Mouse (Mus musculus): Measurements from ENCODE around the gene Ugt1a7c. TPM values are rescaled to one million over a fixed set of nuclear protein-coding genes. Genes with fewer than 3 reads are reported as not detected.

The Ugt1a7c gene
- polyA plus RNA-seq, 1 experiment: 3.8 TPM

DNA sequence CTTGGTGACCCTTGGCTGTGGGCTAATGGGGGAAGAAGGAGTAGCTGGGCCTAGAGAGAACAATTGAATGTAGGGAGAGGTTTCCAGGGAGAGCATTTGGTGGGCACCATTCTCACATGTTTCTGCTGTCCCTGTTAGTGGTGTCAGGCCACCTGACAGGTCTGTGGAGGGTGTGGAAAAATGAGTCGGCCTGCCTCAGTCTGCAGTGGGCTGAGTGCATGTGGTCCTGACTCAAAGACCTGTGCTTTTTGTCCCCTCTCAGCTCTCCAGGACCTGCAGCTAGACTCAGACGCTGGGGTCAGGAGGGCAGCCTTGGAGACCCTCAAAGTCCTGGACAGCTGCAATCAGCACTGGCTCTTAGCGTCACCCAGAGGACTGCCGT lies 164.8 kb downstream of the Ugt1a7c start:
- TF ChIP-seq POLR2A (IDR thresholded peaks at IDR 0.05; ENCODE audit: borderline replicate concordance, control insufficient read depth, low read depth, low read length): no peak
- TF ChIP-seq CTCF (IDR thresholded peaks at IDR 0.05; ENCODE audit: control insufficient read depth, insufficient read depth, low read length): no peak
- WGBS: 76% methylated on average over 4 of the region's 4 CpGs
- H3K4me3 ChIP-seq (replicated peaks; ENCODE audit: control insufficient read depth, low read depth, low read length): no peak overlapping the region
- peak overlapping the region; percentile 64 for H3K27ac ChIP-seq (ENCODE audit: control insufficient read depth, insufficient read depth, low read depth, low read length, poor library complexity)
- peaks cover 21% of the 10 kb centered on the region for H3K4me1 ChIP-seq (ENCODE audit: control insufficient read depth, insufficient read depth, low read length)

DNA sequence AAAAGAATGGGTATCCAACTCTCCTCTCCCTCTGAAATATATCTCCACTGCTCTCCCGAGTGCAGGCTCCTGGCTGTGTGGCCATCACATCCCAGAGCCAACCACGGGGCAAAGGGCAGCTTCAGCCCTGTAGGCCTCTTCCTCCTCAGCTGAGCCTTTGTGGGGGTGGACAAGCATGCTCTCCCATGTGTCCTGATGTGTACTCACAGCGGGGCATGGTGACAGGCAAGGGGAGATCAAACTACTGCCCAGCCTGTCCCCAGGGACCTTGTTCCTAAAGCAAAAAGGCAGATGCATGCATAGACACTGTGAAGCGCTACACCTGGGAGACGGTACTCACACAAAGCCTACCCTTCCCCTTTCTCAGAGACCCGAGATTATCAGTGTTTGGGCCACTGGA lies 165.3 kb downstream of the Ugt1a7c start:
- H3K4me1 ChIP-seq (ENCODE audit: control insufficient read depth, insufficient read depth, low read length): peaks cover 21% of the 10 kb centered on the region
- TF ChIP-seq POLR2A (IDR thresholded peaks at IDR 0.05; ENCODE audit: borderline replicate concordance, control insufficient read depth, low read depth, low read length) (no peak), CTCF (IDR thresholded peaks at IDR 0.05; ENCODE audit: control insufficient read depth, insufficient read depth, low read length) (no peak)
- WGBS: 53% methylated on average over 6 of the region's 6 CpGs
- H3K4me3 ChIP-seq (replicated peaks; ENCODE audit: control insufficient read depth, low read depth, low read length): no peak overlapping the region
- peak overlapping the region; percentile 64 for H3K27ac ChIP-seq (ENCODE audit: control insufficient read depth, insufficient read depth, low read depth, low read length, poor library complexity)

DNA sequence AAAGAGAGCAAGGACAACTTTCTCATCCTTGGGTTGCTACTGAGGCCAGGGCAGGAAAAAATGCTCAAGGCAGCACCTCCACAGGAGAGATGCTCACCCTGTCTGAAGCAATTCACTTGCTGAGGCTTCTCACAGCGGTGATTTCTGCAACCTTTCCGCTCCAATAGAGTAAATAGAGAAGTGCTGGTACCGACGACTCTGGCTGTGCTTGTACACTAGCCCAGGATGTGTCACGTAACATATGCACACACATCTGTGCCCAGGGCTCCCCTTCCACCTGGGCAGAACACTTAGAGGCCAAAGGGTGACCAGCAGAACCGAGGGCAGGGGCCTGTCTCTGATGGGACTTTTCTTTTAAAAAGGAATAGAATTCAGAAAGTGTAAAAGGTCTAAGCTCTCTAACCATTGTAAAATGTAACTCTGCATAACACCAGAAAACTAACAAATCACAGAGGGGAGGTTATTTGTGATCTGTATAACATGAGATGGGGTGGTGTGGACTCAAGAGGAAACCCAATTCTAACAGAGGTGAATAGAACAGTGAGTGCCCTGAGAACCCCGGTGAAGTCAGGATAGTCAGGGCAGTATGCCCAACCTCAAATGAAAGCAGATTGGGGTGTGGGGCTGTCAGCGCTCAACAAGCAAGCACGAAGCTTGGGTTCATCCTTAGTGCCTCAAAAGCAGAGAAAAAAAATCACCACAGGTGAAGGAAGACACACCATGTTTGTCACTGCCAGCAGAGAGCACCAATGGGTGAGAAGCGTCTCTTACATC lies 165.9 kb downstream of the Ugt1a7c start:
- Histone ChIP-seq H3K27ac (ENCODE audit: control insufficient read depth, insufficient read depth, low read depth, low read length, poor library complexity) (peak overlapping the region; percentile 64), H3K4me1 (ENCODE audit: control insufficient read depth, insufficient read depth, low read length) (peaks cover 21% of the 10 kb centered on the region), H3K4me3 (replicated peaks; ENCODE audit: control insufficient read depth, low read depth, low read length) (no peak overlapping the region)
- 55% methylated on average over 10 of the region's 10 CpGs for WGBS
- TF ChIP-seq CTCF (IDR thresholded peaks at IDR 0.05; ENCODE audit: control insufficient read depth, insufficient read depth, low read length) (no peak), POLR2A (IDR thresholded peaks at IDR 0.05; ENCODE audit: borderline replicate concordance, control insufficient read depth, low read depth, low read length) (no peak)

DNA sequence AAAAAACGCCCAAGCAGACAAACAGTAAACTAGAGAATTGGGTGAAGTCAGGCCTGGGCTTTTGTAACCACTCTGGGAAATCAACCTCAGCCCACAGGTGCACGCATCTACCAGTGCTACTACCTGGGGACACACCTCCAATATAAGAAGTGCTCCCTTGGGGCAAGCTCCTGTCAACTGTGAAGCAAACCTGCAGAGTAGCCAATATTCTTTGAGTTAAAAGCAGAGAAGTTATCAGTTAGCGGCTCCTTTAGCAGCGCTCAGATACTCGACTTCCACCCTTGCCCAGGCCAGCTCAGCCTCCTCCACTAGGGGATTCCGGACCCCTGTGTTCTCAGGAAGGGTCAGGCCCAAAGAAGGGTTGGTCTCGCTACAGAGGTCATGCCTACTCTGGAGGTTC lies 166.8 kb downstream of the Ugt1a7c start:
- Histone ChIP-seq H3K4me3 (replicated peaks; ENCODE audit: control insufficient read depth, low read depth, low read length) (no peak overlapping the region), H3K4me1 (ENCODE audit: control insufficient read depth, insufficient read depth, low read length) (peaks cover 21% of the 10 kb centered on the region), H3K27ac (ENCODE audit: control insufficient read depth, insufficient read depth, low read depth, low read length, poor library complexity) (peak overlapping the region; percentile 12)
- WGBS: 78% methylated on average over 7 of the region's 7 CpGs
- TF ChIP-seq POLR2A (IDR thresholded peaks at IDR 0.05; ENCODE audit: borderline replicate concordance, control insufficient read depth, low read depth, low read length): no peak
- no peak for TF ChIP-seq CTCF (IDR thresholded peaks at IDR 0.05; ENCODE audit: control insufficient read depth, insufficient read depth, low read length)

DNA sequence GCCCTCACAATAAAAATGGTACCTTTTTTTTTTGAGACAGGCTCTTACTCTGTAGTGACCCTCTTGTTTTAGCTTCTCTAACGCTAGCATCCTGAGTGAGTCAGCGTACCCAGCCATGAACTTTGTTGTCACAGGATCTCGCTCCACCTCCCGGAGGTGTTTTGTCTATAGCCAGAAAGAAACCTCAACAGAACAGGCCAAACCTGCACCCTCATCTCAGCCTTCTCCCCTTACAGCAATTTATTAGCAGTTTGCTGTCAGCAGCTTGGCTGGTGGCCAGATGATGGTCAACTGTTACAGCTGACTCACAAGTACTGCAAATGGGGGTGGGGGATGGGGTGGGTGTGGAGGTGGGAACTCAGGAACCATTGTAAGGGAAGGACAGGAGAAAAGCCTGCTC lies 167.4 kb downstream of the Ugt1a7c start:
- Histone ChIP-seq H3K27ac (ENCODE audit: control insufficient read depth, insufficient read depth, low read depth, low read length, poor library complexity) (no peak overlapping the region; the same call in 1 of the 2 replicates), H3K4me1 (ENCODE audit: control insufficient read depth, insufficient read depth, low read length) (peaks cover 21% of the 10 kb centered on the region), H3K4me3 (replicated peaks; ENCODE audit: control insufficient read depth, low read depth, low read length) (no peak overlapping the region)
- TF ChIP-seq CTCF (IDR thresholded peaks at IDR 0.05; ENCODE audit: control insufficient read depth, insufficient read depth, low read length): no peak
- TF ChIP-seq POLR2A (IDR thresholded peaks at IDR 0.05; ENCODE audit: borderline replicate concordance, control insufficient read depth, low read depth, low read length): no peak
- WGBS: 40% methylated on average over 4 of the region's 4 CpGs

DNA sequence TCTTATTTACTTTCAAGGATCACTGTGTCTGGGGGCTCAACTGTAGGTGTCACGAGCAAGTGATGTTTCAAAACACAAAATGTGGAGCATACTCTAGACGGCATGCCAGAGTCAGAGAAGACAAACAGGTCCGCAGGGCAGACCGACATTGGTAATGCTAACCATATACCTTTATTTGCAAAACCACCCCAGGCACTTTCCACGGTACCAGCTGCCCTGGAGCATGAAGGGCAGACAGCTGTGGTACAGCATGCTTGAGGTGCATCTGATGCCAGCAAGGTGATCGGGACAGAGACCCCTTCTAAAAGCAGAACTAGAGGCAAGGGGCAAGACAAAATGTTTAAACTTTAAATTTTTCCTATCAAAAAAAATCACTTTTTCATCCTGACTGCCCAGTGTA lies 168.1 kb downstream of the Ugt1a7c start:
- H3K27ac ChIP-seq (ENCODE audit: control insufficient read depth, insufficient read depth, low read depth, low read length, poor library complexity): no peak overlapping the region
- H3K4me3 ChIP-seq (replicated peaks; ENCODE audit: control insufficient read depth, low read depth, low read length): no peak overlapping the region
- WGBS: 67% methylated on average over 6 of the region's 6 CpGs
- H3K4me1 ChIP-seq (ENCODE audit: control insufficient read depth, insufficient read depth, low read length): peaks cover 21% of the 10 kb centered on the region
- TF ChIP-seq POLR2A (IDR thresholded peaks at IDR 0.05; ENCODE audit: borderline replicate concordance, control insufficient read depth, low read depth, low read length): no peak
- TF ChIP-seq CTCF (IDR thresholded peaks at IDR 0.05; ENCODE audit: control insufficient read depth, insufficient read depth, low read length): no peak

DNA sequence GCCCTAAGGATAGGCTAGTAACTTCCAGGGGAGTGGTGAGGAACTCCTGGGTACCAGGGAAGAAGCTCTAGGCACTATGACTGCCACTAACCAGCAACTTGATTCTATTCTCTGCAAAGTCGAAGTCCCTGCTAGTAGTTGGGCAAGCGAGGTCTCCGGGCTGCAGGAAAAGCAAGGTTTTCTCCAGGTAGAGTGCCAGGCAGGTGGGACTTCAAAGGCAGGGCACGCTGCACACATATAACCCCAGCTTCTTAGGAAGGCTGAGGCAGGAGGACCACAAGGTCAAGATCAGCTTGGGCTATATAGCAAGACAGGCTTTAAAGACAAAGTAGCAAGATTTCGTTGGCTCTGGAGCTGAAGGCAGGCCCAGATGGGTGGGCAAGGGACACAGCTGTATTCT lies 168.9 kb downstream of the Ugt1a7c start:
- TF ChIP-seq CTCF (IDR thresholded peaks at IDR 0.05; ENCODE audit: control insufficient read depth, insufficient read depth, low read length) (no peak), POLR2A (IDR thresholded peaks at IDR 0.05; ENCODE audit: borderline replicate concordance, control insufficient read depth, low read depth, low read length) (no peak)
- Histone ChIP-seq H3K27ac (ENCODE audit: control insufficient read depth, insufficient read depth, low read depth, low read length, poor library complexity) (no peak overlapping the region), H3K4me3 (replicated peaks; ENCODE audit: control insufficient read depth, low read depth, low read length) (no peak overlapping the region), H3K4me1 (ENCODE audit: control insufficient read depth, insufficient read depth, low read length) (peaks cover 21% of the 10 kb centered on the region)
- WGBS: 86% methylated on average over 5 of the region's 5 CpGs

DNA sequence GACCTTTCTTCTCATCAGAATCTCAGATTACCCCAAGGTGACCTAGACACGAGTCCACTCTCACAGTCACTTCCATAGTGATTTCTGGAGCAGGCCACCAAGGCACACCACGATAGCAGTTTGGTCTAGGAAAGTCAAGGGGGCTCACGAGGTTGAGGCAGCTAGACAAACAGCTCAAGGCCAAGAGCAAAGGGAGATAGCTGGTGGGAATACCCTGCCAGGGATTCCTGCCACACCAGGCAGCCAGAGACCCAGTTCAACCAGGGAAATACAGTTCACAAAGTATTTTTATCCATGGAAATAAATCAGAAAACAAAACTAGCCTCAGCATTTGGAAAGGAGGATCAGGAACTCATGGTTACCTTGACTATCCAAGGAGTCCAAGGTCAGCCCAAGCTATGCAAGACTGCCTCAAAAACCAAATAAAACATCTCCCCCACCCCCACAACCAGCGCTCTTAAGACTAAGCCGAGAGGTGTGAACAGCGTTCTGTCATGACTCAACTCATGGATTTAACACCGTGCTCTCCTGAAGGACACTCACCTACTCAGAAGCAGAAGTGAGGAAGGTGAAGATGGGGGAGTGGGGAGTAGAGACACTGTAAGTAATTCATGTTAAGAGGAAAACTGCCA lies 169.5 kb downstream of the Ugt1a7c start:
- Histone ChIP-seq H3K4me1 (ENCODE audit: control insufficient read depth, insufficient read depth, low read length) (peaks cover 18% of the 10 kb centered on the region), H3K4me3 (replicated peaks; ENCODE audit: control insufficient read depth, low read depth, low read length) (no peak overlapping the region), H3K27ac (ENCODE audit: control insufficient read depth, insufficient read depth, low read depth, low read length, poor library complexity) (no peak overlapping the region)
- TF ChIP-seq CTCF (IDR thresholded peaks at IDR 0.05; ENCODE audit: control insufficient read depth, insufficient read depth, low read length): no peak
- no peak for TF ChIP-seq POLR2A (IDR thresholded peaks at IDR 0.05; ENCODE audit: borderline replicate concordance, control insufficient read depth, low read depth, low read length)
- 86% methylated on average over 7 of the region's 7 CpGs for WGBS
